Mouse (Mus musculus) midbrain, embryonic 13.5 days (tissue): Measurements from ENCODE around the gene Esrrg. TPM values are rescaled to one million over a fixed set of nuclear protein-coding genes. Genes with fewer than 3 reads are reported as not detected.
A peak's percentile ranks its signal among the peaks of the same experiment; 100 is the strongest.

Experiments
- ATAC-seq: fragments of 200-750 bp; cut with Nextera tagmentation; 2 replicates; pipeline ENCODE4 v1.8.0; 2017; ENCODE audit warnings: mild to moderate bottlenecking, moderate TSS enrichment, moderate library complexity
- H3K27ac ChIP-seq: fragments of 300-500 bp; sonication (generic); 2 replicates; pipeline ENCODE4 v1.5.1; 2015; ENCODE audit warnings: inconsistent platforms, mild to moderate bottlenecking, moderate library complexity
- H3K27me3 ChIP-seq: fragments of 300-500 bp; sonication (generic); 2 replicates; pipeline ENCODE4 v1.6.1; 2015; ENCODE audit warnings: mild to moderate bottlenecking, inconsistent platforms
- H3K36me3 ChIP-seq: fragments of 300-500 bp; sonication (generic); 2 replicates; pipeline ENCODE4 v1.6.1; 2015; ENCODE audit warnings: mild to moderate bottlenecking, inconsistent platforms
- H3K4me1 ChIP-seq: fragments of 300-500 bp; sonication (generic); replicated peaks from 2 replicates; pipeline ENCODE4 v1.6.1; 2015; ENCODE audit warnings: inconsistent platforms
- H3K4me2 ChIP-seq: fragments of 300-500 bp; sonication (generic); replicated peaks from 2 replicates; pipeline ENCODE4 v1.6.1; 2015; ENCODE audit warnings: moderate library complexity, mild to moderate bottlenecking, inconsistent platforms
- H3K4me3 ChIP-seq: fragments of 300-500 bp; sonication (generic); replicated peaks from 2 replicates; pipeline ENCODE4 v1.5.1; 2015; ENCODE audit warnings: mild to moderate bottlenecking, inconsistent platforms
- H3K9ac ChIP-seq: fragments of 300-500 bp; sonication (generic); replicated peaks from 2 replicates; pipeline ENCODE4 v1.6.1; 2015; ENCODE audit warnings: mild to moderate bottlenecking, inconsistent platforms
- H3K9me3 ChIP-seq: fragments of 300-500 bp; sonication (generic); 2 replicates; pipeline ENCODE4 v1.6.1; 2016; ENCODE audit warnings: mild to moderate bottlenecking, inconsistent platforms
- WGBS: fragments of 180-500 bp; shearing (Covaris S2); methylation state at CpG from one replicate; pipeline ENCODE4 v1.1.7; 2015; 5-methylcytosine and 5-hydroxymethylcytosine counted together
- polyA plus RNA-seq: library from polyadenylated mRNA; unstranded; fragments of >200 nt; fragmentation: Nextera tagmentation; extraction: Ambion mirVana; gene quantifications from 2 replicates; pipeline ENCODE4 v1.2.1, GENCODE M21; 2015

Gene Esrrg
- polyA plus RNA-seq, 1 experiment from 2014 or later, result 16.5 TPM

GRCm38 (mm10) chr1:187759536-187759935, 150.9 kb downstream of the Esrrg start:
- Histone ChIP-seq H3K27ac (no peak overlapping the region), H3K27me3 (no peaks in the 10 kb centered on the region), H3K4me2 (no peak overlapping the region), H3K36me3 (no peaks in the 10 kb centered on the region), H3K9me3 (no peaks in the 10 kb centered on the region), H3K9ac (no peak overlapping the region), H3K4me3 (no peak overlapping the region), H3K4me1 (peaks cover 7% of the 10 kb centered on the region)
- no peak for ATAC-seq
- 90% methylated on average over 3 of the region's 3 CpGs for WGBS

- 58% methylated on average over 5 of the region's 5 CpGs for WGBS
- Histone ChIP-seq H3K4me1 (peaks cover 7% of the 10 kb centered on the region), H3K9ac (no peak overlapping the region), H3K27me3 (no peaks in the 10 kb centered on the region), H3K27ac (no peak overlapping the region), H3K4me2 (no peak overlapping the region), H3K4me3 (no peak overlapping the region), H3K36me3 (no peaks in the 10 kb centered on the region), H3K9me3 (no peaks in the 10 kb centered on the region)
- no peak for ATAC-seq
Observed at GRCm38 (mm10) chr1:187762641-187763450, 154.3 kb downstream of the Esrrg start.

GRCm38 (mm10) chr1:187763451-187763755, 154.8 kb downstream of the Esrrg start:
- 79% methylated on average over 4 of the region's 4 CpGs for WGBS
- no peaks in the 10 kb centered on the region for H3K36me3 ChIP-seq

DNA sequence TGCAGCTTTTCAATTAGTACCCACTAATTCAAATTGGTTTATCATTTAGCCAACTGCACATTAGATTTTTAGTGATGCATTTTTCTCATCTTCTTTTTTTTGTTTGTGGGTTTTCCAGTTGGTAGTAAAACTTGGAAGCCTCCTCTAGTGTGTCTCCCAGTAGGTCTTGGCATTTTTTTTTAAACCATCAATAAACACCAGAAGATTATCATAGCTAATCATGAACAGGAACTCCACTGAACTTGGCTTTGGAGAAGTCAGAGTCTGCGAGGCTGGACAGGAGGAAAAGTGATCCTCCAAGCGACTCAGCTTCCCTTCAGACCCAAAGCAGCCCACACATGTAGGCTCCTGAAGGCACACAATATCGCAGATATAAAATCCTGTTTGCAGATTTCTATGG, 155.2 kb downstream of the Esrrg start:
- Histone ChIP-seq H3K9ac (no peak overlapping the region), H3K4me1 (peaks cover 7% of the 10 kb centered on the region), H3K27me3 (no peaks in the 10 kb centered on the region), H3K27ac (no peak overlapping the region), H3K9me3 (no peaks in the 10 kb centered on the region), H3K4me2 (no peak overlapping the region), H3K4me3 (no peak overlapping the region), H3K36me3 (no peaks in the 10 kb centered on the region)
- WGBS, result 80% methylated on average over 3 of the region's 3 CpGs
- no peak for ATAC-seq

More at GRCm38 (mm10) chr1:187763451-187763755, 154.8 kb downstream of the Esrrg start:
- Histone ChIP-seq H3K4me3 (no peak overlapping the region), H3K27me3 (no peaks in the 10 kb centered on the region), H3K4me2 (no peak overlapping the region), H3K9ac (no peak overlapping the region), H3K9me3 (no peaks in the 10 kb centered on the region), H3K27ac (no peak overlapping the region), H3K4me1 (peaks cover 7% of the 10 kb centered on the region)
- no peak for ATAC-seq

DNA sequence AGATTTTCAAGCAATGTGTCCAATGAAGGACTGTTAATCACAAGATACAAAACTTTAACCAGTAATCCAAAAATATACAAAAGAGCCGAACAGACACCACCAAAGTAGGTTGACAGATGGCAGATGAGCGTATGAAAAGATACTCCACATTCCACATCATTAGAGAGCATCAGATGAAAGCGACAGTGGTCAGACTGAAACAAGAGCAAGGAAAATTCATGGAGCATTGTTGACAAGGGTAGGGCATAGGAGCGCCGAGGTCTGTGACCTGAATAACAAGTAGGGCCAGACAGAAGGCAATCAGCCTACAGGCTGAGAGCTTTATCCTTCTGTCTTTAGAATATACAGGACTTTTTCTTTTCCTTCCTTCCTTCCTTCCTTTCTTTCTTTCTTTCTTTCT, 157.0 kb downstream of the Esrrg start:
- no peak overlapping the region for H3K9ac ChIP-seq
- WGBS, result 63% methylated on average over 5 of the region's 5 CpGs
- H3K4me2 ChIP-seq, result no peak overlapping the region
- no peak overlapping the region for H3K27ac ChIP-seq
- H3K4me3 ChIP-seq, result no peak overlapping the region
- H3K9me3 ChIP-seq, result no peaks in the 10 kb centered on the region
- peaks cover 7% of the 10 kb centered on the region for H3K4me1 ChIP-seq
- no peaks in the 10 kb centered on the region for H3K27me3 ChIP-seq
- ATAC-seq, result no peak
- H3K36me3 ChIP-seq, result no peaks in the 10 kb centered on the region

DNA sequence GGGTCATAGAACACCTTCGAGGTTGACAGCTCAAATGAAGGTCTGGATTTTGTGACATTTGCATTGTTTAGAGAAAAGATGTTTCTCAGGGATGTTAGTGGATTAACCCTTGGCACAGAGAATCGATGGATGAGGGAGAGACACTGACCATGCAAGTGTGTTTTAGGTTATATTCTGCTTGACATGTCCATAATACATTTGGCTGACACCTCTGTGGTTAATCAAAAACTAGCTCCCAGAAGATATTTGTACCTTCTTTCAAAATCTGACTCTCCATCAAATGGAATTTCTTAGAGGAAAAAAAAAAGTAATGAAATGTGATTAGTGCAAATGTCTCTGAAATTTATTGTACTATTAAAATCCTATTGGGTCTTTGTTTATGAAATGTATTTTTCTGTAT, 158.8 kb downstream of the Esrrg start:
- no peak for ATAC-seq
- Histone ChIP-seq H3K4me1 (peaks cover 7% of the 10 kb centered on the region), H3K9me3 (no peaks in the 10 kb centered on the region), H3K36me3 (no peaks in the 10 kb centered on the region), H3K9ac (no peak overlapping the region), H3K27me3 (no peaks in the 10 kb centered on the region), H3K4me3 (no peak overlapping the region), H3K4me2 (no peak overlapping the region), H3K27ac (no peak overlapping the region)
- WGBS, result 76% methylated on average over 2 of the region's 2 CpGs

- no peaks in the 10 kb centered on the region for H3K4me1 ChIP-seq
- no peak overlapping the region for H3K4me2 ChIP-seq
- 91% methylated on average over 3 of the region's 3 CpGs for WGBS
- H3K27ac ChIP-seq, result no peak overlapping the region
- H3K9ac ChIP-seq, result no peak overlapping the region
- no peak for ATAC-seq
- H3K4me3 ChIP-seq, result no peak overlapping the region
- H3K36me3 ChIP-seq, result no peaks in the 10 kb centered on the region
- H3K9me3 ChIP-seq, result no peaks in the 10 kb centered on the region
- H3K27me3 ChIP-seq, result no peaks in the 10 kb centered on the region
Observed at GRCm38 (mm10) chr1:187770234-187770633, 161.6 kb downstream of the Esrrg start.

DNA sequence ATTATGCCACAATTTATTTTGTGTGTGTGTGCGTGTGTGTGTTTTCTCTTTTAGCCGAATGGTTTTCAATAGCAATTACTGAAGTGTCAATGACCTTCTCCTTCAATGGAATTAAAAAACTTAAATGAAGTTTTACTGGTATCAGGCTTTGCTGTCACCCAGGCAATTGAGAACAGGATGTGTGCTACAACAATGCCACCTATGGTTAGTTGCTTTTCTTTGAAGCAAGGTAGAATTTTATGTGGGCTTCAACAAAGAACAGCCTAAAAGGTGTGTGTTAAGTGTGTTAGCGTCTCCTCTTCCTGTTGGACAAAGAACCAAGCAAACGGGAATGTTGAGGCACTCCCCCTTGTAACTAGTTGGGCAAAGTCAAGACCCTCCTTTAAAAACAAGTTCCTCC, 162.5 kb downstream of the Esrrg start:
- no peak overlapping the region for H3K4me3 ChIP-seq
- H3K27me3 ChIP-seq, result no peaks in the 10 kb centered on the region
- H3K9ac ChIP-seq, result no peak overlapping the region
- no peak overlapping the region for H3K4me2 ChIP-seq
- no peaks in the 10 kb centered on the region for H3K9me3 ChIP-seq
- no peak for ATAC-seq
- no peak overlapping the region for H3K27ac ChIP-seq
- no peaks in the 10 kb centered on the region for H3K4me1 ChIP-seq
- no peaks in the 10 kb centered on the region for H3K36me3 ChIP-seq
- 49% methylated on average over 4 of the region's 4 CpGs for WGBS

- Histone ChIP-seq H3K4me1 (no peaks in the 10 kb centered on the region), H3K36me3 (no peaks in the 10 kb centered on the region), H3K27me3 (no peaks in the 10 kb centered on the region), H3K27ac (no peak overlapping the region), H3K9me3 (no peaks in the 10 kb centered on the region), H3K9ac (no peak overlapping the region), H3K4me3 (no peak overlapping the region), H3K4me2 (no peak overlapping the region)
- WGBS, result 76% methylated on average over 10 of the region's 10 CpGs
- 0 out of 2 replicates have a peak, but pooled peaks have one; percentile 27 for ATAC-seq
Observed at GRCm38 (mm10) chr1:187779589-187780178, 171.1 kb downstream of the Esrrg start.

DNA sequence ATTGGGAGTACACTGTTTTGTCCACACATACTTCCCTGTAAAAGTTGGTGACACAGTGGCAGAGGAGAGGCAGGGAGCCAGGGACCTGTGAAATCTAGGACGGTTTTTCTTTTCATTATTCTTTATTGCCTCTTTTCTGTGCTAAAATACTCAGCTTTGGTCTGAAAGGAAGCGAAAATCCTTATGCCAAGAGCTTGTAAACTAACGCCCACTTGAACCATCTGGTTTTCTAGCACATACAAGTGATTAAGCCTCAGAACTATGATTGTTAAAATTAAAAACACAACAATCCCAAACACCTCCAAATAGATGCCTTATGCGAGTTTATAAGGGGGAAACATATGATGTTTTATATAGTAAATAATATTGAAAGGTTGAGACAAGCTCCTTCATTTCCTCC, 176.6 kb downstream of the Esrrg start:
- WGBS, result 81% methylated on average over 4 of the region's 4 CpGs
- Histone ChIP-seq H3K36me3 (no peaks in the 10 kb centered on the region), H3K4me2 (no peak overlapping the region), H3K4me1 (peaks cover 20% of the 10 kb centered on the region), H3K27ac (no peak overlapping the region), H3K9ac (no peak overlapping the region), H3K4me3 (no peak overlapping the region), H3K9me3 (no peaks in the 10 kb centered on the region), H3K27me3 (no peaks in the 10 kb centered on the region)
- ATAC-seq, result no peak

DNA sequence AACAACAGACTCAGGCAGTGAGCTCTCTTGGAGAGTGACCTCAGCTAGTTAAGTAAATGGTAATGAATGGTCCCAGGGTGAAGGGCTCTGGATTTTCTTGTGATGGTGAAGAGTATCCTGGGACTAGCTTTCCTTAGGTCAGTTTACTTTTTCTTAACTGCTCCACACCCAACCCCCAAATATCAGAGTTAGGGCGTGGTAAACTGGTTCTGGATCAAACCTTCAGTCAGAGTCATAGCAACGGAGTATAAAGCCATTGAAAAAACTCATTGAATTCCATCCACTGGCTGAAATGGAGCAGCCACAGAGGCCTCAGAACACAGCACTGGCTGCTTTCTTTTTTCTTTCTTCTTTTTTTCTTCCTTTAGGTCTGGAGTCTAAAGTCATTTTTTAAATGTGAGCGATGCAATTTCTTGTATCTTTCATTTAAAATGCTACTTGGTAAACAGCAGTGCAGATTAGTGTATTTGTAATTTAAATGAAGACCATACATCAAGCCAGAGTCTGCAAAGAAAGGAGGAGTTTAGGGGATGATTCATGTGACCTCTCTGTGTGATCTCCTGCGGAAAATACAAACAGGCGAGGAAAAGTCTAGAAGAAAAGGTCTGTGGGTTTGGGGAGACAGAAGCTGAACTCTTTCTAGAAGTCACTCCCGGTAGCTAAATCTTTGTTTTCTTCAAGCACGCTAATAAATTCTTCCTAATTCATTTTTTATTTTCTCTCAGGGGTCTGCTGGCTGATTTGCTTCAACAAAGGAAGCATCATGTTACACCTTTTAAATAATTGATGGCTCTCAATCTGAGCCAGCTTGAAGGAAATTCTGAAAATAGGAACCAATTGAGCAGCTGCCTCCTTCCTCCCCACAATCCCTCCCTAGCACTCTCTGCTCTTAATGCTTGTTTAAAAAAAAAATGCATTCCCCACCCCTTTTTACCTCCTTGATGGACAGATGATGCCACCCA, 178.7 kb downstream of the Esrrg start:
- no peak overlapping the region for H3K4me2 ChIP-seq
- no peaks in the 10 kb centered on the region for H3K9me3 ChIP-seq
- H3K27me3 ChIP-seq, result no peaks in the 10 kb centered on the region
- peak overlapping the region; percentile 44 for H3K27ac ChIP-seq
- H3K36me3 ChIP-seq, result no peaks in the 10 kb centered on the region
- no peak overlapping the region for H3K4me3 ChIP-seq
- no peak for ATAC-seq
- 8% methylated on average over 7 of the region's 7 CpGs for WGBS
- H3K9ac ChIP-seq, result no peak overlapping the region
- peaks cover 20% of the 10 kb centered on the region for H3K4me1 ChIP-seq
